Mouse (Mus musculus) liver, embryonic 12.5 days (tissue): ENCODE data around the gene Ywhab. TPM values are rescaled to one million over a fixed set of nuclear protein-coding genes. Genes with fewer than 3 reads are reported as not detected.
A peak's percentile ranks its signal among the peaks of the same experiment; 100 is the strongest.

Source experiments
- ATAC-seq: fragments of 200-750 bp; cut with Nextera tagmentation; 2 replicates; pipeline ENCODE4 v1.8.0; 2017; ENCODE audit warnings: moderate number of reproducible peaks, mild to moderate bottlenecking, moderate library complexity
- H3K27ac ChIP-seq: fragments of 300-500 bp; sonication (generic); 2 replicates; pipeline ENCODE4 v1.5.1; 2016; ENCODE audit warnings: mild to moderate bottlenecking
- H3K27me3 ChIP-seq: fragments of 300-500 bp; sonication (generic); replicated peaks from 2 replicates; pipeline ENCODE4 v1.6.1; 2016; ENCODE audit warnings: mild to moderate bottlenecking, moderate library complexity
- H3K36me3 ChIP-seq: fragments of 300-500 bp; sonication (generic); 2 replicates; pipeline ENCODE4 v1.6.1; 2016; ENCODE audit warnings: mild to moderate bottlenecking, moderate library complexity
- H3K4me1 ChIP-seq: fragments of 300-500 bp; sonication (generic); 2 replicates; pipeline ENCODE4 v1.6.1; 2016
- H3K4me2 ChIP-seq: fragments of 300-500 bp; sonication (generic); 2 replicates; pipeline ENCODE4 v1.6.1; 2016; ENCODE audit warnings: mild to moderate bottlenecking, moderate library complexity
- H3K4me3 ChIP-seq: fragments of 300-500 bp; sonication (generic); 2 replicates; pipeline ENCODE4 v1.5.1; 2016; ENCODE audit warnings: mild to moderate bottlenecking, moderate library complexity
- H3K9ac ChIP-seq: fragments of 300-500 bp; sonication (generic); 2 replicates; pipeline ENCODE4 v1.6.1; 2016; ENCODE audit warnings: mild to moderate bottlenecking, moderate library complexity
- H3K9me3 ChIP-seq: fragments of 300-500 bp; sonication (generic); replicated peaks from 2 replicates; pipeline ENCODE4 v1.6.1; 2016; ENCODE audit warnings: mild to moderate bottlenecking, moderate library complexity
- WGBS: fragments of 180-500 bp; shearing (Covaris S2); methylation state at CpG from one replicate; pipeline ENCODE4 v1.1.7; 2016; ENCODE audit not compliant: insufficient replicate concordance; 5-methylcytosine and 5-hydroxymethylcytosine counted together
- polyA plus RNA-seq: library from polyadenylated mRNA; unstranded; fragments of >200 nt; fragmentation: Nextera tagmentation; extraction: Ambion mirVana; gene quantifications from 2 replicates; pipeline ENCODE4 v1.2.1, GENCODE M21; 2016

Gene Ywhab
- polyA plus RNA-seq, 1 experiment from 2014 or later, result 161 TPM

- Histone ChIP-seq H3K4me3 (no peak overlapping the region), H3K9me3 (no peaks in the 10 kb centered on the region), H3K27me3 (no peaks in the 10 kb centered on the region), H3K9ac (no peak overlapping the region), H3K36me3 (peaks cover 10% of the 10 kb centered on the region), H3K27ac (no peak overlapping the region), H3K4me1 (peaks cover 36% of the 10 kb centered on the region), H3K4me2 (no peak overlapping the region)
- ATAC-seq, result no peak
- 95% methylated on average over 2 of the region's 2 CpGs for WGBS
These were observed 1.9 kb upstream of the Ywhab start for GRCm38 (mm10) chr2:163992871-163993270.

- H3K36me3 ChIP-seq, result peaks cover 19% of the 10 kb centered on the region
- peaks cover 40% of the 10 kb centered on the region for H3K4me1 ChIP-seq
- no peaks in the 10 kb centered on the region for H3K27me3 ChIP-seq
- peak overlapping the region; percentile 96 for H3K9ac ChIP-seq
- peak overlapping the region; percentile 96 for H3K27ac ChIP-seq
- no peaks in the 10 kb centered on the region for H3K9me3 ChIP-seq
- H3K4me3 ChIP-seq, result peak overlapping the region; percentile 96
- H3K4me2 ChIP-seq, result peak overlapping the region; percentile 77
- peak; percentile 100 for ATAC-seq
- under 1% methylated on average over 74 of the region's 79 CpGs for WGBS
These were observed 460 bp downstream of the Ywhab start for GRCm38 (mm10) chr2:163994977-163995862.

GRCm38 (mm10) chr2:163996275-163996674 is 1.5 kb downstream of the Ywhab start:
- H3K27me3 ChIP-seq, result no peaks in the 10 kb centered on the region
- peak overlapping the region; percentile 96 for H3K9ac ChIP-seq

GRCm38 (mm10) chr2:163996899-163997298 is 2.1 kb downstream of the Ywhab start:
- 63% methylated on average over 5 of the region's 5 CpGs for WGBS
- Histone ChIP-seq H3K4me3 (no peak overlapping the region), H3K4me1 (peaks cover 45% of the 10 kb centered on the region), H3K36me3 (peaks cover 23% of the 10 kb centered on the region), H3K9me3 (no peaks in the 10 kb centered on the region), H3K4me2 (peak overlapping the region; percentile 77), H3K27me3 (no peaks in the 10 kb centered on the region), H3K27ac (no peak overlapping the region), H3K9ac (peak overlapping the region; percentile 96; the same call in 1 of the 2 replicates)
- ATAC-seq, result no peak

More at GRCm38 (mm10) chr2:163996275-163996674, 1.5 kb downstream of the Ywhab start:
- peaks cover 21% of the 10 kb centered on the region for H3K36me3 ChIP-seq
- no peak for ATAC-seq
- peaks cover 44% of the 10 kb centered on the region for H3K4me1 ChIP-seq
- no peaks in the 10 kb centered on the region for H3K9me3 ChIP-seq
- H3K27ac ChIP-seq, result peak overlapping the region; percentile 96; the same call in 1 of the 2 replicates
- WGBS, result 60% methylated on average over 6 of the region's 6 CpGs
- peak overlapping the region; percentile 96 for H3K4me3 ChIP-seq
- H3K4me2 ChIP-seq, result peak overlapping the region; percentile 77

- Histone ChIP-seq H3K9ac (no peak overlapping the region), H3K27me3 (no peaks in the 10 kb centered on the region), H3K9me3 (no peaks in the 10 kb centered on the region), H3K4me1 (peaks cover 60% of the 10 kb centered on the region), H3K27ac (no peak overlapping the region), H3K4me2 (no peak overlapping the region), H3K4me3 (no peak overlapping the region), H3K36me3 (peaks cover 27% of the 10 kb centered on the region)
- WGBS, result 91% methylated on average over 6 of the region's 6 CpGs
- no peak for ATAC-seq
These were observed 4.2 kb downstream of the Ywhab start for GRCm38 (mm10) chr2:163998981-163999380.

- no peak for ATAC-seq
These were observed 7.9 kb downstream of the Ywhab start for GRCm38 (mm10) chr2:164002637-164003036.

GRCm38 (mm10) chr2:164004503-164004902 is 9.7 kb downstream of the Ywhab start:
- WGBS, result 55% methylated on average over 5 of the region's 5 CpGs
- H3K4me2 ChIP-seq, result no peak overlapping the region
- H3K27ac ChIP-seq, result no peak overlapping the region
- H3K4me3 ChIP-seq, result no peak overlapping the region
- no peaks in the 10 kb centered on the region for H3K27me3 ChIP-seq
- H3K9me3 ChIP-seq, result no peaks in the 10 kb centered on the region
- H3K36me3 ChIP-seq, result peaks cover 8% of the 10 kb centered on the region
- peaks cover 75% of the 10 kb centered on the region for H3K4me1 ChIP-seq
- ATAC-seq, result peak; percentile 24; the same call in 1 of the 2 replicates
- no peak overlapping the region for H3K9ac ChIP-seq

More at GRCm38 (mm10) chr2:164002637-164003036, 7.9 kb downstream of the Ywhab start:
- 87% methylated on average over 3 of the region's 3 CpGs for WGBS
- Histone ChIP-seq H3K36me3 (peaks cover 19% of the 10 kb centered on the region), H3K4me1 (peaks cover 70% of the 10 kb centered on the region), H3K4me3 (no peak overlapping the region), H3K27me3 (no peaks in the 10 kb centered on the region), H3K9me3 (no peaks in the 10 kb centered on the region), H3K9ac (no peak overlapping the region), H3K27ac (no peak overlapping the region), H3K4me2 (no peak overlapping the region)

GRCm38 (mm10) chr2:164006932-164007331 is 12.2 kb downstream of the Ywhab start:
- peak overlapping the region; percentile 18; the same call in 1 of the 2 replicates for H3K4me2 ChIP-seq
- 32% methylated on average over 10 of the region's 10 CpGs for WGBS
- peaks cover 14% of the 10 kb centered on the region for H3K36me3 ChIP-seq
- no peak overlapping the region for H3K9ac ChIP-seq
- no peaks in the 10 kb centered on the region for H3K9me3 ChIP-seq
- peaks cover 84% of the 10 kb centered on the region for H3K4me1 ChIP-seq
- no peak overlapping the region for H3K27ac ChIP-seq
- H3K4me3 ChIP-seq, result no peak overlapping the region
- no peaks in the 10 kb centered on the region for H3K27me3 ChIP-seq
- ATAC-seq, result no peak

- Histone ChIP-seq H3K4me2 (no peak overlapping the region), H3K27me3 (no peaks in the 10 kb centered on the region), H3K36me3 (peaks cover 19% of the 10 kb centered on the region), H3K4me1 (peaks cover 87% of the 10 kb centered on the region), H3K9ac (no peak overlapping the region), H3K9me3 (no peaks in the 10 kb centered on the region), H3K27ac (no peak overlapping the region), H3K4me3 (no peak overlapping the region)
- WGBS, result 84% methylated on average over 8 of the region's 8 CpGs
- no peak for ATAC-seq
These were observed 12.8 kb downstream of the Ywhab start for GRCm38 (mm10) chr2:164007547-164007946.

- no peak overlapping the region for H3K27ac ChIP-seq
- WGBS, result 81% methylated on average over 2 of the region's 2 CpGs
- H3K27me3 ChIP-seq, result no peaks in the 10 kb centered on the region
- no peaks in the 10 kb centered on the region for H3K9me3 ChIP-seq
- H3K4me3 ChIP-seq, result no peak overlapping the region
- peaks cover 21% of the 10 kb centered on the region for H3K36me3 ChIP-seq
- no peak for ATAC-seq
- no peak overlapping the region for H3K9ac ChIP-seq
- no peak overlapping the region for H3K4me2 ChIP-seq
- H3K4me1 ChIP-seq, result peaks cover 84% of the 10 kb centered on the region
These were observed 13.3 kb downstream of the Ywhab start for GRCm38 (mm10) chr2:164007987-164008545.

- Histone ChIP-seq H3K4me3 (no peak overlapping the region), H3K36me3 (peaks cover 33% of the 10 kb centered on the region), H3K27ac (no peak overlapping the region), H3K9me3 (no peaks in the 10 kb centered on the region), H3K9ac (no peak overlapping the region), H3K27me3 (no peaks in the 10 kb centered on the region), H3K4me1 (peaks cover 73% of the 10 kb centered on the region), H3K4me2 (no peak overlapping the region)
- WGBS, result 73% methylated on average over 6 of the region's 6 CpGs
- no peak for ATAC-seq
These were observed 14.5 kb downstream of the Ywhab start for GRCm38 (mm10) chr2:164009227-164009626.

- ATAC-seq, result no peak
- Histone ChIP-seq H3K36me3 (peaks cover 45% of the 10 kb centered on the region), H3K27me3 (no peaks in the 10 kb centered on the region), H3K27ac (no peak overlapping the region), H3K9ac (no peak overlapping the region), H3K4me2 (no peak overlapping the region), H3K9me3 (no peaks in the 10 kb centered on the region), H3K4me3 (no peak overlapping the region), H3K4me1 (peaks cover 60% of the 10 kb centered on the region)
- 77% methylated on average over 5 of the region's 5 CpGs for WGBS
These were observed 15.7 kb downstream of the Ywhab start for GRCm38 (mm10) chr2:164010496-164010895.
